Mouse (Mus musculus) G1E (cell line): ENCODE measurements around the gene Palm.

ENCODE experiments used
- CTCF ChIP-seq: IDR thresholded peaks from 2 replicates; pipeline ENCODE4 v1.5.1; 2012; ENCODE audit warnings: low read depth, low read length, inconsistent platforms, mixed read lengths
- GATA1 ChIP-seq: IDR thresholded peaks from 2 replicates; pipeline ENCODE4 v1.6.1; 2012; ENCODE audit warnings: borderline replicate concordance, low read length, inconsistent platforms, mixed read lengths
- GATA2 ChIP-seq: IDR thresholded peaks from 2 replicates; pipeline ENCODE4 v1.6.1; 2012; ENCODE audit warnings: low read depth, low read length, inconsistent platforms, borderline replicate concordance
- POLR2AphosphoS5 ChIP-seq: IDR thresholded peaks from 2 replicates; pipeline ENCODE4 v1.6.1; 2012; ENCODE audit warnings: low read depth, low read length, inconsistent platforms; ENCODE audit not compliant: insufficient replicate concordance

DNA sequence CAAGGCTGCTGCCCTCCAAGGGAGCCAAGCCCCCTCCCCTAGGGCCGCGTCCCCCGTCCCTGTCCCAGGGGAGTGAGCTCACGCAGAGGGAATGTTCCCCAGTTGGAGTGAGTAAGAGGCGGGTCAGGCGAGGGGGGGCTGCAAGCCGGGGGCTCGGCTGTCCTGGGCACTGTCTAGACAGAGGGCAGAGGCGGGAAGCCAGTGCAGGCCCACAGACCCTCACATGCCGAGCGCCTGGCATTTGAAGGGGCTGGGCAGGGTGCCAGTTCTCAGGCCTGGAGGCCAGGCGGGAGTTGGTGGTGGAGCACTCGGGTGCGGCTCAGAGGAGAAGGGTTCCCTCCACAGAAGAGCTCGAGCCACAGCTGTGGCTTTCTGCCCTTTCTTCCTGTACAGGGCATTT lies 15.4 kb upstream of the Palm start:
- TF ChIP-seq POLR2AphosphoS5: no peak
- no peak for TF ChIP-seq CTCF
- no peak for TF ChIP-seq GATA2
- no peak for TF ChIP-seq GATA1
